Mouse (Mus musculus) heart, postnatal 4 days (tissue): ENCODE results near the gene Deup1. TPM values are rescaled to one million over a fixed set of nuclear protein-coding genes. Genes with fewer than 3 reads are reported as not detected.

Experiments used
- DNase-seq: peaks from one replicate; pipeline ENCODE4 v3.0.0; 2021
- total RNA-seq, 2 experiments: library from RNA; stranded (reverse); gene quantifications; 2 replicates each; pipeline ENCODE4 v1.2.3; 2021

The Deup1 gene
- total RNA-seq, 2 experiments from 2014 or later = 0.17 TPM; not detected in 1

- DNase-seq = no peak
Observed at GRCm38 (mm10) chr9:15531204-15531603, 96.5 kb downstream of the Deup1 start.

GRCm38 (mm10) chr9:15529965-15530320 lies 97.8 kb downstream of the Deup1 start:
- no peak for DNase-seq

DNA sequence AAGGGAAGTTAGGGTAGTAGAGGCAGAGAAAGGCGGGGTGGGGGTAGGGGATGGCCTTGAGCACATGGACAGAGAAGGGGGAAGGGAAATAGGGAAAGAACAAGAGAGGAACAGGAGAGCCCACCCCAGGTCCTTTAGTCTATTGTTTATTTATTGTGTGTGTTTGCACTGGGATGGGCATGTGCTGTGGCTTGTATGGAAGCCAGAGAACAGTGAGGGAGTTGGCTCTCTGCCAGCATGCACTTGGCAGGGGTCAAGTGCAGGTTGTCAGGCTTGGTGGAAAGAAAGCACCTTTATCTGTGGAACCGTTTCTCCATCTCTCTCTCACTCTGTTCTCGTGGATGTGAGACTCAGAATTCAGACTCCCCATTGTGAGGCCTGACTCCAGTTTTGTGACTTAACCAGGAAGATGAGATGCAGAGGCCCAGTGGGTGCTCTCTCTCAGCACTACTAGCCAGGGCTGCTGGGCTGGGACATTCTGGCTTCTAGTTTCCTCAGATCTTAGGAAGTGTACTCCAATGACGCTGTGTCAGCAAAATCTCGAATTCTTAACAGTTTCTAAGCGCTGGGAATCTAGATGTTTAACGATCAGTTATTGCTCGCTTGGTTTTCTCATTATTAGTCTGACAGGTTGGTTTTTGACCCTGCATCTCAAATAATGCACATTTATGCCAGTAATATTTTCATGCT lies 98.3 kb downstream of the Deup1 start:
- peak; percentile 74 for DNase-seq

- DNase-seq = no peak
Observed at GRCm38 (mm10) chr9:15528368-15528767, 99.4 kb downstream of the Deup1 start.

DNA sequence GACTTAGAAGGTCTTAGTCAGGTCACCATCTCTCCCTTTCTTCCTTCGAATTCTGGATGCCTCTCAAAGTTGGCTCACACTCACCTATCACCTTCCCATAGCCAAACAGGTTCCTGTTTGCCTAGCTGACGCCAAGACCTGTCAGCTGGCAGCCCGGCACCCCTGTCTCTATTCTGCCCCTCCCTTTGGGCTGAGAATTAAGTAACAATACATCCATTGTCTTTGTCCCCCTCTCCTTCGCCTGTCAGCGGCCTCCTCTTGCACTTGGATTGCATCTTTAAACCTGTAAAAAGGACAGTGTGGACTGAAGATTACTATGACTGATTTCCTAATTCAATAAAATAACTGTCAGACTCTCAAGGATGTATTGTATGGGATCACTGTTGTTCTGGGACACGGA lies 99.9 kb downstream of the Deup1 start:
- DNase-seq = no peak

DNA sequence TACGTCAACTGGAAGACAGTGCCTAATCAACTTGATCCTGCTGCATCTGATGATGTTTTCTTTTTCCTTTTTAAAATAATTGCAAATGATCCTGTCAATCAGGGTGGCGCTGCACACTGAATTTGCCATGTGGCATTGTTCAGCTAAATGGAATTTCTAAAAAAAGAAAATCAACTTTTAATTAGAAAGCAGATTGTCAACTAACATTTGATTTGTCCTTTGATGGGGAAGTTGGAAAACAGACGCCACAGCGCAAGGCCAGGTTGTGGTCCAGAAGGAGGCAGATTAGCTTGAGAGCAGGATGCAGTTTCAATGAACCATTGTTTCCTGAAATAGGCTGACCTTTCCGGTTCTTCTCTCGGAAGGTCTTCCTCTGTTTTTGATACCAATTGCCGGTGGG lies 101.2 kb downstream of the Deup1 start:
- DNase-seq = no peak

DNA sequence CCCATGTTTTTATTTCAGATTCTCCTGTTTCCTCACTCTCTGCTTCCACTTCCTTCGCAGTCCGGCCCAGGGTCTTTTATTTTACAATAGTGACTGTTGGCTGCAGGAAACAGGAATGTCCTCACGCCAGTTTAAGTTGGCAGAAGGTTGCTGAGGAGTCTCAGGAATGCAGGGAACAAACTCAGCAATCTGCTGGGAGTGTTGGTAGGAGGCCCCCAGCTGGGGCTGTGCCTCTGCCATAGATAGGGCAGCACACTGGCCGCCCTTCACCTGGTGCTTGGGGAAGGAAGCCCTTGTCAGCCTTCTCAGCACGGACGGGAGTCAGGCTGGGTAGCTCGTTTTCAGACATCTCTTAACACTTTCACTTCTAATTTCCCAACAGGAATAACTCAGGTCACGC lies 102.5 kb downstream of the Deup1 start:
- DNase-seq = no peak

GRCm38 (mm10) chr9:15523646-15524045 lies 104.1 kb downstream of the Deup1 start:
- DNase-seq = no peak

DNA sequence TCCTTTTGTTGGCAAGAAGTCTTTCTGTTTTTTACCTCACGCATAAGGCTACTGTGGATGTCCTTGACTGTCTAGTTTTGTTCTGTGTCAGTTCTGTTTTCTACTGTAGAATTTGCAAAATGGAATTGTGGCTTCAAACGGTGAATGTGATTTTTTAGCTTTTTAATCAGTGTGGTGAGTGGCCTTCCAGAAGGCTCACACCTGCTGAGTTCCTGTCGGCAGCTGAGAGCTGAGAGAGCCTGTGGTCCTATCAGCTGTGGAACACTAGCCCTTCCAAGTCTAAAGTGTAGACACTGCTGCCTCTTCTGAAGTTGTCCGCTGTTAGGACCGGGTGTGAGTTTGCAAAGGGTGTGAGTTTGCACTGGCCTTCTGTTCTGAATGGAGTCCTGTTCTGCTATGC lies 104.8 kb downstream of the Deup1 start:
- no peak for DNase-seq

DNA sequence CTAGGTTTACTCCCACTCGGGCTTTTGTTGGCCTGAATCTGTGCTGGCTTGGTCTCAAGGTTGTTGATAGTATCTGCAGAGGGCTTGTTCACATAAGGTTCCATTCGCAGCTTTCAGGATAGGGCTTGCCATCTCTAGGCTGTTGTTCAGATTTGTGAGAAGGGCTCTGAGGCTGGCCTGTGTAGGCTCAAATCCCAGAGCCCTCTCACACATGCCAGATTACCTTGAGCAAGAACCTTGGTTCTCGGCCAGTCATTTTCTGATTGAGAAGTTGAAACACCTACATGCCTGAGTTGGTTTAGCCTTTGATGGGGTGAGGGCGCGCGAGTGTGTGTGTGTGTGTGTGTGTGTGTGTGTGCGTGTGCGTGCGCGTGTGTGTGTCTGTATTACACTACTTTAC lies 105.4 kb downstream of the Deup1 start:
- no peak for DNase-seq

GRCm38 (mm10) chr9:15517979-15518378 lies 109.8 kb downstream of the Deup1 start:
- DNase-seq = no peak

- DNase-seq = no peak
Observed at GRCm38 (mm10) chr9:15516007-15516406, 111.7 kb downstream of the Deup1 start.

- peak; percentile 36 for DNase-seq
Observed at GRCm38 (mm10) chr9:15512918-15513317, 114.8 kb downstream of the Deup1 start.

DNA sequence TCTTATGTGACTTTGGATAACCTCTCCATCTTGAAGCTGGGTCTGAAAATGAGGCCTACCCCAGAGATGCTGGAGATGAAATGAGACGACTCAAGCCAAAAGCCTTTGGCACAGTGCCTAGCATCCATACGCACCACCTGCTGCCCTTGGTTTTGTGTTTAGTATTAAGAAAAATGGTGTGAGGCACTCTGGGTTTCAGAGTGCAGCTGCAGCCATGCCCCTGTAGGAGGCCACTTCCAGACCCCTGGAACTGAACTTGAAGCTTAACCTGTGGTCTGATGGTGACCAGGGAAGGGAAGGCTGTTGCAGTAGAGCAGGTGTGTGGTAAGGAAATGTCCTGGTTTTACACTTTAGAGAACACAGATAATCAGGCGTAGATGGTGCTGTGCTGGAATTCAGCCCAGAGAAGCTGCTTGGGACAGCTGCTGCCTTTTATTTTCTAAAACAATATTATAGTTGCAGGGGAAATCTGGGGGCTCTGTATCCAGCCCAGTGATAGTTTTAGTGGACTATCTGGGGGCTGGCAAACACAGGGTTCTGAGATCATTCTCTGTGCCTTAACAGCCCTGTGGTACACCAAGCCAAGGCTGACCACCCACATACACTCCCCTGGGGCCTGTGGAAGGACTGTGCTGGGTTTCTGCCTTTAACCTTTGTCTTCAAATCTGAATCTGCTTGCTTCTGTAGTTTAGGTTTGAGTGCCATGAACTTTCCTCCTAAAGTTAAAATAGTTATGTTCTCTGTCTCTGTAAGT lies 117.0 kb downstream of the Deup1 start:
- DNase-seq = no peak

Other genes with a start within 250 kb of the Deup1 start
- gene Smco4, start 134.5 kb downstream of the Deup1 start, total RNA-seq = 10 to 100 TPM; 23.1 to 23.9 TPM
- gene Slc36a4, start 81.8 kb upstream of the Deup1 start, total RNA-seq = 10 to 100 TPM; 17.1 to 17.3 TPM
- not detected for gene Mtnr1b, start 246.6 kb upstream of the Deup1 start, total RNA-seq